Mouse (Mus musculus) cerebellum, postnatal 25 days (tissue): Measurements from ENCODE around the gene Dlgap4.

Experiments used
- DNase-seq, 2 experiments: peaks; one replicate each; pipeline ENCODE4 v3.0.0; 2021; ENCODE audit warnings: mixed read lengths in 2 of 2

Gene Dlgap4

GRCm38 (mm10) chr2:156747315-156747714, 133.8 kb downstream of the Dlgap4 start:
- no peak for DNase-seq

GRCm38 (mm10) chr2:156749687-156750086, 136.2 kb downstream of the Dlgap4 start:
- DNase-seq: no peak

- DNase-seq: no peak
These were observed 143.4 kb downstream of the Dlgap4 start for GRCm38 (mm10) chr2:156756937-156757336.

GRCm38 (mm10) chr2:156760843-156761505, 147.5 kb downstream of the Dlgap4 start:
- peak; percentile 49 to 70 for DNase-seq

- peak; percentile 47 to 59 for DNase-seq
These were observed 148.2 kb downstream of the Dlgap4 start for GRCm38 (mm10) chr2:156761521-156762278.

DNA sequence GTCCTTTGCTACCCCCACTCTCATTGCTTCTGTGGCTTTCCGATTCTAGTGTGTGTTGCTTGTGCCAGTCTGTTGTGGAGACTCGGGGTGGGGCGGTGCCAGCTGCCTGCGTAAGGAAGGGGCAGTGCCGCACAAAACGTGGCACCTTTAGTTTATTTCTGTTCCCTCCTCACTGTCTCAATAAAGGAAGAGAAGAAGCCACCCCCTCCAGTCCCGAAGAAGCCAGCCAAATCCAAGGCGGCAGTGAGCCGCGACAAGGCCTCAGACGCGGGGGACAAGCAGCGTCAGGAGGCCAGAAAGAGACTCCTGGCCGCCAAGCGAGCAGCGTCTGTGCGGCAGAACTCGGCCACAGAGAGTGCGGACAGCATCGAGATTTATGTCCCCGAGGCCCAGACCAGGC, 149.0 kb downstream of the Dlgap4 start:
- DNase-seq: peak in 1 of 2 experiments; percentile 31

DNA sequence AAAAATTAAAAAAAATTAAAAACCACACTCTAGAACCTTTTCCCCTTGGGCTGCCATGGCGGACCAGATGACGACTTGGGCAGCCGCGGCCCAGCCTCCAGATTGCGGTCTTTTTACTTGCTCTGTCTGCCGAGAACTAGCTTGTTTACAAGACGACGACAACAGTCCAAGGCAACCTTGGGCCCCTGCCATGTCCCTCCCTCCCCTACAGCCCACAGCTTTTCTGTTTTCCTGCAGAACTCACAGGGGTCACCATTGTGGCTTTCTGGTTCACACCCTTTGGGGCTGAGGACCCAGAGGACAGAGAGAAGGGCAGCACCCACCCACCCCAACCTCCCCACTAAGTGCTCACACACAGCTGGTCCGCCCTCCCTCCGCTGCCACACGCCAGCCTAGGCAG, 149.6 kb downstream of the Dlgap4 start:
- DNase-seq: peak; percentile 38 to 60

GRCm38 (mm10) chr2:156764022-156764421, 150.5 kb downstream of the Dlgap4 start:
- DNase-seq: no peak

DNA sequence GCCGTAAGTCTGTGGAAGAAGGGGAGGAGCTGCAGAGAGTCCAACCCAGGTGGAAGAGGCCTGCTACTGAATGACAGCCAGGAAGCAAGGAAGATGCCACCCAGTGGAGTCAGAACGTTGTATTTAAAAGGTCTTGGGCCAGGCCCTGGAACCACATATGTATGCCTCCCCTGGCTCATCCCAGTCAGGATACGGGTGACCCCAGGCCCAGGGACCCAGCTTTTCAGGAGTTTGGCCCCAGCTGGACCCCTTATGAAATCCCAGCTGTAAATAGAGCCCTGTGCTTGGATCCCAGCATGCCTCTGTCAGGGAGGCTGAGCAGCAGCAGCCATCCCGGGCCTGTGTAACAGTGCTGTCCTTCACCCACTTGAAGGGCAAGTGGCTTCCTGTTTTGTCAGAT, 151.2 kb downstream of the Dlgap4 start:
- no peak for DNase-seq

DNA sequence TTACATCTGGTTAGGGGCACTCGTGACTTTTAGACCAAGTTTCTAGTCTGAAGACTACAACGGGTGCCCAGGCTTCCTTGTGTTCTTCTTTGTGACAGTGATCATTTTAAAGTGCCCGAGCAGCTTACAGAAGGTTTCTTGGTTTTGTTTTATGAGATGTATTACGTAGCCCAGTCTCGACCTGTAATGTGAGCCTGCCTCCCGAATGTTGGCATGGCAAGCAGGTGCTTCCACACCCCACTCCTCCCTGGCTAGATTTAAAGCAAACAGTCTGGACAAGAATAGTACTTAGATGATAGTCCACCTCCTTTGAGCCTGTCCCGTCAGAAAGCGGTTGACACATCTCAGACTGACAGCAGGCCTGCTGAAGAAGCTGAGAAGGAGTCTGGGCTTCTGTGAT, 152.1 kb downstream of the Dlgap4 start:
- no peak for DNase-seq

- DNase-seq: peak; percentile 40 to 68
These were observed 152.9 kb downstream of the Dlgap4 start for GRCm38 (mm10) chr2:156766227-156767019.

- peak in 1 of 2 experiments; percentile 29 for DNase-seq
These were observed 153.6 kb downstream of the Dlgap4 start for GRCm38 (mm10) chr2:156767108-156767507.

DNA sequence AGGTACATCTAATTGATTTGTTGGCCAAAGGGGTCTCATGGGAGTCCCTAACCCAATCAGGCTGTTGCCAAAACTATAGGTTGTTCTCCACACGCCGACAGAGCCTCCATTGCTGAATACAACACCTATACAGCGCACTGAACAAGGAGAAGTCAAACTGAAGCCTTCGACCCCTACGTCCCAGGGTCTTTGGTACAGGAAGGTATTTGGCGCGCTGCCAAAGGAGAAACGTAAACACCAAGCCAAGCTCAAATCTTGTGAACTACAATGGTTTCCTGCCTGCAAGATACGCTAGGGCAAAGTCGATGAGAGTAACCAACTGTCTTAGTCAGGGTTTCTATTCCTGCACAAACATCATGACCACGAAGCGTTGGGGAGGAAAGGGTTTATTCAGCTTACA, 155.8 kb downstream of the Dlgap4 start:
- no peak for DNase-seq

GRCm38 (mm10) chr2:156773470-156773869, 160.0 kb downstream of the Dlgap4 start:
- no peak for DNase-seq

- no peak for DNase-seq
These were observed 160.7 kb downstream of the Dlgap4 start for GRCm38 (mm10) chr2:156774035-156774737.

GRCm38 (mm10) chr2:156774738-156775454, 161.4 kb downstream of the Dlgap4 start, which contains the start of gene Myl9:
Myl9 (plus strand) TSS chr2:156775420.
- no peak for DNase-seq

DNA sequence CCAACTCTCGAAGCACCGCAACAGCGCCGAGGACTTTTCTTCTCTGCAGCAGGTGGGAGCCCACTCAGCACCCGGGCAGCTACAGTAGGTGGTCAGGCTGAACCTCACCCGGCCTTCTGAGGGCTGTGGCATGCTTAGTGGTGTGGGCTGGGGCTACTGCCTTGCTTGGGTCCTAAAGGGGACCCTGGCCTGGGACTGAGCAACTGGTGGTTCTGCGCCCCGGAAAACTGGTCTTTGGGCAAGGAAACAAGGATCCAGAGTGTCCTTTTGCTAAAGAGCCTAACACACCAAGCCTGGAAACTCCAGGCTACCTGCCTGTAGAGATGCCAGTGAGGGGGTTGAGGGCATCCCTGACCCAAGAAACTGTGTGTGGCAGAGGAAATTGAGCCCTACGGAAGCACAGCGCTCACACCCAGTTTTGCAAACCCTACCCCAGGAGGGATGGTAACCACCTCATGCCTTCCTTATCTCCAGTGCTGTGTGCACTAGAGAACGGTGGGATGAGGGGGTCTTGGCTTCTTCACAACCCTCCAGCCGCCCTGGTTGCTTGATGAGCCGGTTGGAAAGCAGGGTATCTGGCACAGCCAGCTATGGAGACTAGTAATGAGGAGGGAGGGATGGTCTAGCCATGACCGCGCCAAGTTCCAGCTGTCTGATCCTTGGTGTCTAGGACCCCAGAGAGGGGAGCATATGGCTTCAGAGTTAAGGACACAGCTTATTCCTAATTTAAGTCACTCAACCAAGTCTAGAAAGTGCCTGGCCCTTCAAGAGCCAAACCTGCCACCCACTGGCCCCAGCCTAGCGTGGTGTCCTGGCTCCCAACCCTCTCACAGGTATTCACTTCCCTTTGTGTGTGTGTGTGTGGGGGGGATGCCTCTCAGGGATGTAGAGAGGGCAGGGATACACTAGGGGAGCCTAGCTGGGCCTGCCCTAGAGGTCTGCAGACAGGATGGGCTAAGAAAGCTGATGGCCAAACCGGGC, 162.2 kb downstream of the Dlgap4 start:
- no peak for DNase-seq

DNA sequence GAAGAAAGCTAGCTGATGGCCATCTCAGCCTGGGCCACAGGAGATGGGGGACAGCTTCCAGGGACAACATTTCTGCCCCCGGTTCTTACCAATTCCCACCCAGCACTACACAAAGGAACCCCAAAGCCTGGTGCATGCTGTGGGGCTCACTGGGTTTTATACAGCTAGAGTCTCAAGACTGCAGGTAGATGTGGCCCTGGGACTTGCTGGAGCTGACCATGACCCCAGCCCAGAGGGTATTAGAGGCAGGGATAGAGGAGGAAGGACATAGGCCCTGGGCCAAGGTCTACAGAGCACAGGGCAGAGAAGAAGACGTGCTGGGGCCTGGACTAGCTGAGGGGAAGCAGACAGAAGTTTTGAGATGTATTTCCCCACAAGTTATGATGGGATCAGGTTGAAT, 163.4 kb downstream of the Dlgap4 start:
- no peak for DNase-seq

- DNase-seq: no peak
These were observed 164.0 kb downstream of the Dlgap4 start for GRCm38 (mm10) chr2:156777326-156778004.

DNA sequence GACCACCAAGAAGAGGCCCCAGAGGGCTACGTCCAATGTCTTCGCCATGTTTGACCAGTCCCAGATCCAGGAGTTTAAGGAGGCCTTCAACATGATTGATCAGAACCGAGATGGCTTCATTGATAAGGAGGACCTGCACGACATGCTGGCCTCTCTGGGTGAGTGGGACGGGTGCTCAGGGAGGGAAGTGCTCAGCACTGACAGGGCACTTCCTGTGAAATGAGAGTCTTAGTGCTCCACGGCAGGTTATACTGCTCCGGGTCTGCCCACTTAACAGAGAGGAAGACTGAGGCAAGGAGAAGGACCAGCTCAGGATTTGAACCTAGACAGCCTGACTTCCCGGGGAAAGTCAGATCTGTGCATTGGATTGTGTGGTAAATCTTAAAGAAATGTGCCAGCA, 165.1 kb downstream of the Dlgap4 start:
- DNase-seq: no peak
